24 mouse cellular contexts compared by ENCODE assay signal in genomic region chr2:33800221-33800620, GRCm38 (mm10).
DNase-seq lines count a peak whose midpoint lies in the region; ATAC-seq and TF ChIP-seq lines count a peak whose summit lies in the region.
"Had no signal": no experiment of that assay in that cellular context is flagged by ENCODE, and none has a peak within 500 bp of the region (broad histone marks: within the 10 kb centered on the region; RNA-seq: fewer than 3 reads in every experiment).

No protein-coding gene starts in this region.

- H3K27ac ChIP-seq in lung, embryonic 14.5 days (ENCODE audit: low read depth) = 0 out of 2 replicates have a peak overlapping the region, but pooled peaks have one; percentile 18
- no peak overlapping the region for H3K27ac ChIP-seq in lung, postnatal 0 days (ENCODE audit: low read length)
- H3K27ac ChIP-seq: forebrain, embryonic 10.5 days; forebrain, embryonic 13.5 days; heart, embryonic 15.5 days; hindbrain, embryonic 10.5 days; hindbrain, embryonic 15.5 days had no signal

- no peaks in the 10 kb centered on the region for H3K4me1 ChIP-seq in lung, embryonic 14.5 days (ENCODE audit: insufficient read depth)
- peaks cover 6% of the 10 kb centered on the region; the same call in 1 of the 2 replicates for H3K4me1 ChIP-seq in lung, postnatal 0 days (ENCODE audit: insufficient read depth, low read depth, low read length)

- ATAC-seq in frontal cortex, adult (ENCODE audit: low TSS enrichment) = peak; percentile 38; the same call in 1 of the 2 replicates
- ATAC-seq in lung, embryonic 14.5 days (ENCODE audit: insufficient read depth) = no peak
- ATAC-seq in lung, postnatal 0 days = no peak
- ATAC-seq: activated CD4-positive, CD25-positive, alpha-beta regulatory T cell, adult 4 months; forebrain, embryonic 13.5 days; forebrain, embryonic 16.5 days had no signal

- no peak for TF ChIP-seq CTCF in lung, embryonic 14.5 days (IDR thresholded peaks at IDR 0.05; ENCODE audit: low read depth)
- no peak for TF ChIP-seq CTCF in lung, postnatal 0 days (IDR thresholded peaks at IDR 0.05)

- no peak for DNase-seq in frontal cortex, postnatal 14 days (ENCODE audit: low spot score in 2 of 2)
- DNase-seq in lung, embryonic 14.5 days = no peak
- DNase-seq in lung, postnatal 4 days = no peak
- peak; percentile 3 for DNase-seq in lung, postnatal 36 days
- DNase-seq in lung, postnatal 0 days (ENCODE audit: low spot score) = no peak
- peak; percentile 58 for DNase-seq in brain, adult 2 months (ENCODE audit: low read depth, low spot score)
- DNase-seq: adrenal gland, adult 8-10 months; adrenal gland, postnatal 25 days; cerebellum, adult 18-20 months; cerebellum, adult 9-10 months; cerebellum, postnatal 14 days; gastrocnemius, postnatal 25 days; heart, adult 18-20 months; heart, postnatal 10 days; heart, postnatal 36 days had no signal

- H3K36me3 ChIP-seq in lung, embryonic 14.5 days (ENCODE audit: insufficient read depth) = peaks cover 32% of the 10 kb centered on the region; the same call in 1 of the 2 replicates
- H3K36me3 ChIP-seq in lung, postnatal 0 days (ENCODE audit: insufficient read depth, low read length) = 0 out of 2 replicates have a peak, but pooled peaks cover 4% of the 10 kb centered on the region
- H3K36me3 ChIP-seq: heart, embryonic 15.5 days; hindbrain, embryonic 15.5 days had no signal

- no peaks in the 10 kb centered on the region for H3K9me3 ChIP-seq in lung, embryonic 14.5 days (ENCODE audit: low read depth, low read length)
- H3K9me3 ChIP-seq in lung, postnatal 0 days (ENCODE audit: low read length) = no peaks in the 10 kb centered on the region
- H3K9me3 ChIP-seq: forebrain, embryonic 10.5 days; forebrain, embryonic 13.5 days; heart, embryonic 12.5 days; heart, embryonic 15.5 days; hindbrain, embryonic 10.5 days; hindbrain, embryonic 15.5 days had no signal

- no peak overlapping the region for H3K9ac ChIP-seq in lung, embryonic 14.5 days
- H3K9ac ChIP-seq in lung, postnatal 0 days (replicated peaks; ENCODE audit: low read depth) = no peak overlapping the region
- H3K9ac ChIP-seq: forebrain, embryonic 13.5 days; heart, embryonic 12.5 days; heart, embryonic 15.5 days; hindbrain, embryonic 15.5 days had no signal

- H3K4me2 ChIP-seq in lung, embryonic 14.5 days = no peak overlapping the region
- H3K4me2 ChIP-seq in lung, postnatal 0 days (replicated peaks; ENCODE audit: low read depth, low read length) = no peak overlapping the region
- H3K4me2 ChIP-seq: forebrain, embryonic 13.5 days; heart, embryonic 12.5 days; heart, embryonic 15.5 days; hindbrain, embryonic 15.5 days had no signal

- no peaks in the 10 kb centered on the region for H3K27me3 ChIP-seq in lung, embryonic 14.5 days (ENCODE audit: insufficient read depth, low read length)
- H3K27me3 ChIP-seq in lung, postnatal 0 days (replicated peaks; ENCODE audit: insufficient read depth, low read length) = no peaks in the 10 kb centered on the region
- H3K27me3 ChIP-seq: heart, embryonic 15.5 days; hindbrain, embryonic 15.5 days had no signal

- H3K4me3 ChIP-seq in lung, embryonic 14.5 days (ENCODE audit: low read depth, low read length) = no peak overlapping the region
- H3K4me3 ChIP-seq in lung, postnatal 0 days (ENCODE audit: low read depth, low read length) = no peak overlapping the region
- H3K4me3 ChIP-seq: forebrain, embryonic 10.5 days; forebrain, embryonic 13.5 days; heart, embryonic 12.5 days; heart, embryonic 15.5 days; hindbrain, embryonic 10.5 days; hindbrain, embryonic 15.5 days had no signal

- 76% methylated on average over 6 of the region's 6 CpGs for WGBS in lung, embryonic 14.5 days
- 55% methylated on average over 6 of the region's 6 CpGs for WGBS in lung, postnatal 0 days

- TF ChIP-seq EP300 in lung, postnatal 0 days (IDR thresholded peaks at IDR 0.05) = no peak

Comparison
In these comparisons a context has a peak if more than half of its experiments do, and no peak if none do; other contexts are left out.
1. DNase-seq: peak in lung, postnatal 36 days (single experiment) and brain, adult 2 months (single experiment); none in frontal cortex, postnatal 14 days (0 of 2), lung, embryonic 14.5 days (single experiment), lung, postnatal 4 days (0 of 2) and lung, postnatal 0 days (single experiment).